Mouse (Mus musculus) central nervous system, embryonic 14 days (tissue): Measurements from ENCODE around the gene Gm30302. TPM values are rescaled to one million over a fixed set of nuclear protein-coding genes. Genes with fewer than 3 reads are reported as not detected.

ENCODE experiments used
- polyA plus RNA-seq: library from polyadenylated mRNA; depleted of rRNA; stranded (reverse); fragments of >200 nt; gene quantifications from 2 replicates; pipeline ENCODE4 v1.2.3, GENCODE M21; 2012; rRNA removed

The Gm30302 gene
- polyA plus RNA-seq: not detected in 2 replicates

DNA sequence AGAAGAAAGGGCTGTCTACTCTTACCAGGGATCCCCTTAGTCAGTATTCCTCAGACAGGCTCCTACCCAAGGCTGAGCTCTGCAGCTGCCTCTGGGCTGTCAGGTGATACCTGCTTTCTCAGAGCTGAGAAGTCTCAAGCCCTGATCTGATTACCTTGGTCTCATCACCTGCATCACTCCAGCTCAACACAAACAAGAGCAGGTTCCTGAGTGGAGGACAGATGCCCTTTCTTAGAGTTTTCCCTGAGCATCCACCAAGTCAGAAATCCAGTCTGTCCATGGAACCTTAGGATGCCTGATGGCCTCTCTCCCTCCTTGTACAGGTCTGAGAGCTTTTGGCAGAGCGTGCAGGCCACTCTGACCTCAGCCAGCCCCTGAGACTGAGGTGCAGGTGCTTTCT is at the start of gene Gm30302:
Gene Gm30302 (minus strand): TSS at position 101 of the 400 bp plus-strand sequence.

Other genes with a start within 250 kb of the Gm30302 start
- 0.52 and 2.5 TPM in 2 replicates for gene Omd, start 216.5 kb downstream of the Gm30302 start, polyA plus RNA-seq
- 13.4 and 36.2 TPM in 2 replicates for gene Ogn, start 191.0 kb downstream of the Gm30302 start, polyA plus RNA-seq
- gene Cenpp, start 146.2 kb downstream of the Gm30302 start, polyA plus RNA-seq: 5.9 and 7.0 TPM in 2 replicates
- gene Nol8, start 145.9 kb downstream of the Gm30302 start, polyA plus RNA-seq: 12.5 and 15.1 TPM in 2 replicates
- 49.7 and 52.2 TPM in 2 replicates for gene Iars, start 116.9 kb downstream of the Gm30302 start, polyA plus RNA-seq